Comparison of ENCODE assay signal across 8 mouse cellular contexts in genomic region chr9:58008336-58009014, GRCm38 (mm10). TPM values are rescaled to one million over a fixed set of nuclear protein-coding genes. Genes with fewer than 3 reads are reported as not detected.
DNase-seq lines count a peak whose midpoint lies in the region; ATAC-seq lines count a peak whose summit lies in the region.

No protein-coding gene starts in this region.

- H3K9ac ChIP-seq in kidney, embryonic 14.5 days (ENCODE audit: low read depth, low read length), result no peak overlapping the region
- peak overlapping the region; percentile 52 for H3K9ac ChIP-seq in hindbrain, embryonic 14.5 days
- peak overlapping the region; percentile 56 for H3K9ac ChIP-seq in midbrain, embryonic 16.5 days (ENCODE audit: low read depth, low read length)

- no peak overlapping the region for H3K27ac ChIP-seq in kidney, embryonic 14.5 days (ENCODE audit: low read depth, low read length)
- peak overlapping the region; percentile 89 for H3K27ac ChIP-seq in forebrain, embryonic 10.5 days
- peak overlapping the region; percentile 90 for H3K27ac ChIP-seq in hindbrain, embryonic 14.5 days
- H3K27ac ChIP-seq in midbrain, embryonic 16.5 days (ENCODE audit: low read length), result peak overlapping the region; percentile 85

- no peaks in the 10 kb centered on the region for H3K9me3 ChIP-seq in kidney, embryonic 14.5 days (ENCODE audit: control insufficient read depth, low read length)
- no peaks in the 10 kb centered on the region for H3K9me3 ChIP-seq in forebrain, embryonic 10.5 days
- no peaks in the 10 kb centered on the region for H3K9me3 ChIP-seq in hindbrain, embryonic 14.5 days (ENCODE audit: control insufficient read depth, low read length)
- no peaks in the 10 kb centered on the region for H3K9me3 ChIP-seq in midbrain, embryonic 16.5 days (replicated peaks; ENCODE audit: control insufficient read depth, low read length, poor library complexity, severe bottlenecking)

- H3K36me3 ChIP-seq in kidney, embryonic 14.5 days (ENCODE audit: control insufficient read depth, insufficient read depth, low read length), result no peaks in the 10 kb centered on the region
- H3K36me3 ChIP-seq in forebrain, embryonic 10.5 days (replicated peaks), result no peaks in the 10 kb centered on the region
- no peaks in the 10 kb centered on the region for H3K36me3 ChIP-seq in hindbrain, embryonic 14.5 days (replicated peaks; ENCODE audit: control insufficient read depth, insufficient read depth)
- no peaks in the 10 kb centered on the region for H3K36me3 ChIP-seq in midbrain, embryonic 16.5 days (ENCODE audit: control insufficient read depth, insufficient read depth, low read length)

- no peak for DNase-seq in kidney, adult 8-10 months
- no peak for DNase-seq in forebrain, embryonic 10.5 days (ENCODE audit: extremely low spot score, low spot score)
- peak; percentile 27 for DNase-seq in hindbrain, embryonic 14.5 days (ENCODE audit: low spot score)
- DNase-seq in right cerebral cortex, postnatal 25 days, result no peak
- no peak for DNase-seq in urinary bladder, postnatal 4 days (ENCODE audit: low spot score in 2 of 2)
- no peak for DNase-seq in right cerebral cortex, postnatal 4 days

- 66% methylated on average over 12 of the region's 12 CpGs for WGBS in kidney, embryonic 14.5 days
- WGBS in forebrain, embryonic 10.5 days, result 72% methylated on average over 12 of the region's 12 CpGs
- WGBS in hindbrain, embryonic 14.5 days, result 45% methylated on average over 12 of the region's 12 CpGs
- 45% methylated on average over 12 of the region's 12 CpGs for WGBS in midbrain, embryonic 16.5 days

- peak; percentile 25; the same call in 1 of the 2 replicates for ATAC-seq in kidney, embryonic 14.5 days (ENCODE audit: low FRiP score, low TSS enrichment)
- ATAC-seq in hindbrain, embryonic 14.5 days (ENCODE audit: low FRiP score), result peak; percentile 75
- peak; percentile 73 for ATAC-seq in midbrain, embryonic 16.5 days

- peaks cover 22% of the 10 kb centered on the region for H3K4me1 ChIP-seq in kidney, embryonic 14.5 days (ENCODE audit: control insufficient read depth, insufficient read depth, low read length)
- peaks cover 47% of the 10 kb centered on the region for H3K4me1 ChIP-seq in forebrain, embryonic 10.5 days
- H3K4me1 ChIP-seq in hindbrain, embryonic 14.5 days (replicated peaks; ENCODE audit: control insufficient read depth, insufficient read depth, low read length), result peaks cover 17% of the 10 kb centered on the region
- H3K4me1 ChIP-seq in midbrain, embryonic 16.5 days (ENCODE audit: control insufficient read depth, insufficient read depth, low read length), result peaks cover 12% of the 10 kb centered on the region

- peak overlapping the region; percentile 10; the same call in 1 of the 2 replicates for H3K4me2 ChIP-seq in kidney, embryonic 14.5 days (replicated peaks; ENCODE audit: low read depth, low read length)
- H3K4me2 ChIP-seq in hindbrain, embryonic 14.5 days (replicated peaks), result peak overlapping the region; percentile 45
- peak overlapping the region; percentile 54 for H3K4me2 ChIP-seq in midbrain, embryonic 16.5 days (ENCODE audit: low read length)

- H3K27me3 ChIP-seq in kidney, embryonic 14.5 days (ENCODE audit: control insufficient read depth, insufficient read depth, low read length), result no peaks in the 10 kb centered on the region
- 0 out of 2 replicates have a peak, but pooled peaks cover 6% of the 10 kb centered on the region for H3K27me3 ChIP-seq in forebrain, embryonic 10.5 days (ENCODE audit: poor library complexity, severe bottlenecking)
- H3K27me3 ChIP-seq in hindbrain, embryonic 14.5 days (ENCODE audit: control insufficient read depth, insufficient read depth, low read length), result no peaks in the 10 kb centered on the region
- no peaks in the 10 kb centered on the region for H3K27me3 ChIP-seq in midbrain, embryonic 16.5 days (ENCODE audit: control insufficient read depth, insufficient read depth, low read depth, low read length)

- no peak overlapping the region for H3K4me3 ChIP-seq in kidney, embryonic 14.5 days (ENCODE audit: low read length)
- H3K4me3 ChIP-seq in forebrain, embryonic 10.5 days, result peak overlapping the region; percentile 31
- peak overlapping the region; percentile 14; the same call in 1 of the 2 replicates for H3K4me3 ChIP-seq in hindbrain, embryonic 14.5 days (replicated peaks; ENCODE audit: low read length)
- H3K4me3 ChIP-seq in midbrain, embryonic 16.5 days (ENCODE audit: low read depth, low read length), result peak overlapping the region; percentile 21; the same call in 1 of the 2 replicates

RNA-seq across cellular contexts. Expression of gene Cyp11a1, which starts 2.3 kb away (rescaled TPM):
- 0.47 and 0.87 TPM in 2 replicates for polyA plus RNA-seq in kidney, embryonic 14.5 days (2014; fragmentation: Nextera tagmentation; extraction: Ambion mirVana)
- polyA plus RNA-seq in forebrain, embryonic 10.5 days (2016; fragmentation: Nextera tagmentation; extraction: Ambion mirVana), result not detected in 2 replicates
- 0.39 and 1.5 TPM in 2 replicates for polyA plus RNA-seq in hindbrain, embryonic 14.5 days (2014; fragmentation: Nextera tagmentation; extraction: Ambion mirVana)
- polyA plus RNA-seq in midbrain, embryonic 16.5 days (2015; fragmentation: Nextera tagmentation; extraction: Ambion mirVana), result 0.76 and 1.6 TPM in 2 replicates

RNA-seq across cellular contexts. Expression of gene Stra6, which starts 55.1 kb away (rescaled TPM):
- 25.7 and 39.2 TPM in 2 replicates for polyA plus RNA-seq in kidney, embryonic 14.5 days (2014; fragmentation: Nextera tagmentation; extraction: Ambion mirVana)
- 33.0 and 37.1 TPM in 2 replicates for polyA plus RNA-seq in forebrain, embryonic 10.5 days (2016; fragmentation: Nextera tagmentation; extraction: Ambion mirVana)
- polyA plus RNA-seq in hindbrain, embryonic 14.5 days (2014; fragmentation: Nextera tagmentation; extraction: Ambion mirVana), result 18.1 and 22.1 TPM in 2 replicates
- polyA plus RNA-seq in midbrain, embryonic 16.5 days (2015; fragmentation: Nextera tagmentation; extraction: Ambion mirVana), result 8.1 and 9.7 TPM in 2 replicates

Comparison
In these comparisons a context has a peak if more than half of its experiments do, and no peak if none do; other contexts are left out.
1. ATAC-seq: peak in every context shown above with its lines; median percentile 75 in hindbrain, embryonic 14.5 days; 73 in midbrain, embryonic 16.5 days; 25 in kidney, embryonic 14.5 days.